Mouse (Mus musculus) hindbrain, embryonic 10.5 days (tissue): ENCODE measurements around the gene Sfrp5. TPM values are rescaled to one million over a fixed set of nuclear protein-coding genes. Genes with fewer than 3 reads are reported as not detected.

ENCODE experiments used
- DNase-seq: peaks from one replicate; pipeline ENCODE4 v3.0.0-alpha.2; 2017; ENCODE audit warnings: low spot score
- H3K27ac ChIP-seq: fragments of 300-500 bp; sonication (generic); 2 replicates; pipeline ENCODE4 v1.5.1; 2016; ENCODE audit warnings: mild to moderate bottlenecking, moderate library complexity
- H3K27me3 ChIP-seq: fragments of 300-500 bp; sonication (generic); 2 replicates; pipeline ENCODE4 v1.6.1; 2016; ENCODE audit warnings: mild to moderate bottlenecking; ENCODE audit not compliant: poor library complexity, insufficient read depth, severe bottlenecking
- H3K36me3 ChIP-seq: fragments of 300-500 bp; sonication (generic); 2 replicates; pipeline ENCODE4 v1.6.1; 2016; ENCODE audit warnings: mild to moderate bottlenecking, moderate library complexity
- H3K4me1 ChIP-seq: fragments of 300-500 bp; sonication (generic); replicated peaks from 2 replicates; pipeline ENCODE4 v1.6.1; 2016; ENCODE audit warnings: mild to moderate bottlenecking
- H3K4me3 ChIP-seq: fragments of 300-500 bp; sonication (generic); 2 replicates; pipeline ENCODE4 v1.5.1; 2016; ENCODE audit warnings: mild to moderate bottlenecking, moderate library complexity
- H3K9me3 ChIP-seq: fragments of 300-500 bp; sonication (generic); 2 replicates; pipeline ENCODE4 v1.6.1; 2016; ENCODE audit warnings: mild to moderate bottlenecking, moderate library complexity
- WGBS: fragments of 180-500 bp; shearing (Covaris S2); methylation state at CpG from one replicate; pipeline ENCODE4 v1.1.7; 2016; 5-methylcytosine and 5-hydroxymethylcytosine counted together
- polyA plus RNA-seq: library from polyadenylated mRNA; unstranded; fragments of >200 nt; fragmentation: Nextera tagmentation; extraction: Ambion mirVana; gene quantifications from 2 replicates; pipeline ENCODE4 v1.2.1, GENCODE M21; 2016

Gene Sfrp5
- 0.26 and 0.46 TPM in 2 replicates for polyA plus RNA-seq

DNA sequence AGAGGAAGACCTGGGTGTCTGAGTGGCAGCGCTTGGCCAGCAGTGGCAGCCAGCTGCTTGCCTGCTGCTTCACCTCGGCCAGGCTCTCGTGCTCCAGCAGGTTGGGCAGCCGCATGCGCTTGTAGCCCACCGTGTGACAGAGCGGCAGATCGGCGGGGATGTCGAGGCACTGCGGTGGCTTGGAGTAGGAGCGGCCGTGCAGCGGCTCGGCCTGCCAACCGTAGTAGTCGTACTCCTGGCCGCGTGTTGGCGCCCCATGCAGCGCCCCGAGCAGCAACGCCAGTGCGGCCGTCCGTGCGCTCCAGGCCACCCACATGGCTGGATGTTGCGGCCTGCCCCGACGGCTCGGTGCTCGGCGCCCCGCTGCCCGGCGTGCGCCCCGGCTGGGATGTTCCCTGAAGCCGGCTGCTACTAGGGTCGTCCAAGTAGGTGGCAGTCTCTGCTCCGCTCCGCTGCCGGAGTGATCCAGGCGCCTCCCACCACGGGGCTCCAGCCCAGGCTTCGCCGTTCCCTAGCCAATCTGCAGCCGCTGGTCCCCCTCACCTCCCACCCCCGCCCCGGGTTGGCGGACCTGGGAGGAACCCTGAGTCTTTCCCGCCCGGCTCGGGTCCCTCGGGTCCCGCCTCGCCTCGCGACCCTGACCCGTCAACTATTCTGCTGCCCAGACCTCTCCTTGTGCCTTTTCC lies at the start of gene Sfrp5:
Sfrp5 (minus strand) TSS at position 557 of the 686 bp plus-strand sequence.
- peak within 1 kb of the TSS; percentile 42 for H3K4me3 ChIP-seq
- H3K36me3 ChIP-seq, result no peaks in the 10 kb centered on the region
- DNase-seq, result peak; percentile 41
- no peak within 1 kb of the TSS for H3K27ac ChIP-seq
- H3K9me3 ChIP-seq, result no peaks in the 10 kb centered on the region
- WGBS, result 1% methylated on average over 60 of the region's 60 CpGs
- peaks cover 72% of the 10 kb centered on the region for H3K27me3 ChIP-seq
- peaks cover 25% of the 10 kb centered on the region for H3K4me1 ChIP-seq

DNA sequence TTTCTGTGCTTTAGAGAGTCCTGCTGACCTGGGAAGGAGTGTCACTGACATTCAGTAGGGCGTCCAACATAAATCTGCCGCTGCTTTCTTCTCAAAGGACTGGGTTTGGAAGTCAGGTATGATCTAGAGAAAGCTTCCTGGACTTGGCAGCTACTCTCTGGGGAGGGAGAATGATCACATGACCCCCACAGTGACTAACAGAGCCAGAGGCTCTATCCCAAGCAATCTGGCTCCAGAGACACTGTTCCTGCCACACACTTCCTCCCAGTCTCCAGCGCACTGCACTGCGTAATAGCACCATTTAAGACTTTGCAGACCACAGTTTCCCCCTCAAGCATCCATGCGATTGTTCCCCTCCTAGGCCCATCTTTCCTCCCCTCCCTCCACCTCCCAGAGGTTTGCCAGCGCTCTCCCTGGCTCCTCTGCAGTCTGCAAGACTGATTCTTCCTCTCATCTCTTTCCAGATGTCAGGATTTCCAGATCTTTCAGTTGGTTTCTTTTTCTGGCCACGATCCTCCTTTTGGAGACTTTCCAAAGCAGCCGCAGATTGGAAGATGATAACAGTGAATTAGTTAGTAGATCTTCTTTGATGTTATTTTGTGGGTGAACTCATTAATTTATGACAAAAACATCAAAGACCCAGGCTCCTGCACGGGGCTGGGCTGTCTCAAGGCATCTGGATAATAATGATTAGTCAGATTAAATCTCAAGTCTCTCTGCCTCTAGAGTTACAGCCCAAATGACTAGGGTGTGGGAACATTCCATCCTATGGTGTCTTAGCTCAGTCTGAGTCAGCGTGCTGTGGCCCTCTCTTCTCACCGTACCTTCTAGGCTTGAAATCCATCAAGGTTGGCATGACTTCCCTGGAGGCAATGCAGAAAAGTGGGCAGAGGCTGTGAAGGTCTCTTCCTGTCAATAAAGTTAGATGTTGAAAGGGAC lies 48.2 kb upstream of the Sfrp5 start:
- 76% methylated on average over 11 of the region's 11 CpGs for WGBS
- peaks cover 1% of the 10 kb centered on the region for H3K4me1 ChIP-seq
- DNase-seq, result no peak
- no peak overlapping the region for H3K27ac ChIP-seq
- peaks cover 21% of the 10 kb centered on the region for H3K27me3 ChIP-seq
- H3K36me3 ChIP-seq, result no peaks in the 10 kb centered on the region
- no peaks in the 10 kb centered on the region for H3K9me3 ChIP-seq
- H3K4me3 ChIP-seq, result no peak overlapping the region

DNA sequence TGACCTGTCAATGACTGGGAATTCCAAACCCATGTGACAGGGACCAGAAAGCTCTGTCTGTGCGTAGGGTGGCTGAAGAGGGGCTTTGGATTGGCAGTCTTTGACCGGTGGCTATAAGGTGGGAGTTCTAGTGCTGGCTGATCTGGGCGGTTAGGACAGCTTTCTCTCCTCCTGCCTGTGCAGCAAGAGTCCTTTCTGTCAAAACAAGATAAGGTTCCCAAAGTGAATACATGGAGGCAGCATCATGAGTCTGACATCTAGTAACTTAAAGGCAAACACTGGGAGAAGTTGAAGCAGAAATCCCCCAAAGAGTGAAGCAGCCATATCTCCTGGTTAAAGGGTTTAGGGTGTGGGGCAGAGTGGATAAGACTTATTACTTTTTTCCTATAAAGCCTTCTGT lies 45.5 kb upstream of the Sfrp5 start, which contains the start of gene Golga7b:
Golga7b (plus strand) TSS at position 56 of the 400 bp plus-strand sequence.
- Histone ChIP-seq H3K27ac (no peak within 1 kb of the TSS), H3K4me3 (no peak within 1 kb of the TSS), H3K27me3 (no peaks in the 10 kb centered on the region), H3K36me3 (no peaks in the 10 kb centered on the region), H3K4me1 (no peaks in the 10 kb centered on the region; the same call in 1 of the 2 replicates), H3K9me3 (no peaks in the 10 kb centered on the region)
- 81% methylated on average over 3 of the region's 3 CpGs for WGBS
- DNase-seq, result no peak

DNA sequence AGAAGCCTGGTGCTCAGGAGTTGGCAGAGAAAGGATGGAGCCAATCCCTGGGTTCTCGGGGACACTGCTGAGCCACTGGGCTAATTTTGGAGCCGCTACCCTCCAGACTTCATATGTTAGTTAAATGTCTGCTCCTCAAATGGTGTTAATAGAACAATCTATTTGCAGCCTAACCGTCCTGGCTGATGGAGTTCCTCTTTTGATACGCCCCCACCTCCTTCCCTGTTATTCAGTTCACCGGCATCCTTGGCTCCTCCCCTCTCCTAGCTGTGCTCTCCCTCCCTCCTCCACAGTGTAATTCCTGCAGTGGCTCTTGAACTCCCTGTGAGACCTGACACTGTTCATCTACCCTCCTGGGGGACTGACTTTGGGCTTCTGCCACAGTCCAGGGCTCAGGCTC lies 44.6 kb upstream of the Sfrp5 start:
- H3K36me3 ChIP-seq, result no peaks in the 10 kb centered on the region
- H3K27me3 ChIP-seq, result no peaks in the 10 kb centered on the region
- DNase-seq, result no peak
- H3K27ac ChIP-seq, result no peak overlapping the region
- no peaks in the 10 kb centered on the region for H3K9me3 ChIP-seq
- no peak overlapping the region for H3K4me3 ChIP-seq
- H3K4me1 ChIP-seq, result no peaks in the 10 kb centered on the region; the same call in 1 of the 2 replicates
- 44% methylated on average over 5 of the region's 5 CpGs for WGBS

DNA sequence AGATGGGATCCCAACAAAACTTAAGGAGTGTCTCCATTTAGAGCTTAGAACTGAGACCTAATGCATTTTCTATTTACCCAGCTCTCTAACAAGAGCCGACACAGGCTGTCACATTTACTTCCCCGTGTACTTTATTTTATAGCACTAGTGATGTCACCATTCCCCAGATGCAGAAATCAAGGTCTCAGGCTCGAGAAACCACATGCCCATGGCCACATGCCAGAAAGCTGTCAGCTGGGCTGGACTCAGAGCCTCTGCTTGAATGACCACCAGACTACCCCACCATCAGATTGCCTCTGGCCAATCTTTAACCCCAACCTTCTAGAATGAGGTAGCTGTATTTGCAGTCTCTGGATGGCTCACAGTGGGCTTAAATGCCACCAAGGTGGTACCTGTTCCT lies 41.3 kb upstream of the Sfrp5 start:
- WGBS, result 82% methylated on average over 3 of the region's 3 CpGs
- peaks cover 7% of the 10 kb centered on the region for H3K4me1 ChIP-seq
- no peaks in the 10 kb centered on the region for H3K9me3 ChIP-seq
- DNase-seq, result no peak
- no peaks in the 10 kb centered on the region for H3K27me3 ChIP-seq
- no peak overlapping the region for H3K4me3 ChIP-seq
- H3K36me3 ChIP-seq, result no peaks in the 10 kb centered on the region
- H3K27ac ChIP-seq, result no peak overlapping the region

DNA sequence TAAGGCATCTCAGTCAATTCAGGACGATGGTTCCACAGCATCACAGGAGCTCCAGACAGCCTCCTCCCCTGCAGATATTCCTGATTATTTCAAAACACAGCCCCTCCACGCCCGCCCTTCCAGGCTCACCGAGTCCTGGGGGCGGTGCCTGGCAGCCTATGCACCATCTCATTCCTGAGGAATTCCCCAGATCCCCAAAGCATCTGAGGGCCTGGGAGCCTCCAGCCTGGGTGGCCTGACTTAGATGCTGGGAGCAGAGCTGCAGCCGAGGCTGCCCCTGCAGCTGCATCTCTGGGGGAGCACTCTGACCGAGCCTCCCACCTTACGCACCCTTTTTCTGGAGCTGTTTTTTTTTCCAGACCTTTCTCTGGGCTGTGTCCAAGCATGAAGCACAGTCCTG lies 38.8 kb upstream of the Sfrp5 start:
- no peak for DNase-seq
- Histone ChIP-seq H3K9me3 (no peaks in the 10 kb centered on the region), H3K27me3 (no peaks in the 10 kb centered on the region), H3K4me3 (no peak overlapping the region), H3K4me1 (peaks cover 16% of the 10 kb centered on the region), H3K27ac (no peak overlapping the region), H3K36me3 (no peaks in the 10 kb centered on the region)
- 60% methylated on average over 8 of the region's 8 CpGs for WGBS

DNA sequence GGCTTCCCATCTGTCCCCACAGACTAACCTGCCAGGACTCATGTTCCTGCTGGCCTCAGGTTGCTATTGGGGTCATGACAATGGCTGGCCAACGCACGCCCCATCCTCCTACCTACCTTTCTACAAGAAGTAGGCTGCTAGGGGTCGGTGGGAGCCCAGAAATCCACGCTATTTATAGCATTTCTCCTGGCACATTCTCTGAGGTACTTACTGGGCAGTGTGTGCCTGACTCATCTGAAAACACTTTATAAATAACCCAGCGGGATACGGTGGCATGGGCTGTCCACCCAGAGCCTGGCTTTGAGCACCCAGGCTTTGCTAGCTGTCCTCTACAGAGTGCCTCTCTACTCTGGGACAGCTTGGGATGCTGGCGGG lies 36.3 kb upstream of the Sfrp5 start:
- H3K4me1 ChIP-seq, result peaks cover 16% of the 10 kb centered on the region
- no peaks in the 10 kb centered on the region for H3K9me3 ChIP-seq
- 0 out of 2 replicates have a peak overlapping the region, but pooled peaks have one; percentile 25 for H3K27ac ChIP-seq
- no peaks in the 10 kb centered on the region for H3K27me3 ChIP-seq
- H3K4me3 ChIP-seq, result no peak overlapping the region
- 70% methylated on average over 7 of the region's 7 CpGs for WGBS
- no peaks in the 10 kb centered on the region for H3K36me3 ChIP-seq
- no peak for DNase-seq

DNA sequence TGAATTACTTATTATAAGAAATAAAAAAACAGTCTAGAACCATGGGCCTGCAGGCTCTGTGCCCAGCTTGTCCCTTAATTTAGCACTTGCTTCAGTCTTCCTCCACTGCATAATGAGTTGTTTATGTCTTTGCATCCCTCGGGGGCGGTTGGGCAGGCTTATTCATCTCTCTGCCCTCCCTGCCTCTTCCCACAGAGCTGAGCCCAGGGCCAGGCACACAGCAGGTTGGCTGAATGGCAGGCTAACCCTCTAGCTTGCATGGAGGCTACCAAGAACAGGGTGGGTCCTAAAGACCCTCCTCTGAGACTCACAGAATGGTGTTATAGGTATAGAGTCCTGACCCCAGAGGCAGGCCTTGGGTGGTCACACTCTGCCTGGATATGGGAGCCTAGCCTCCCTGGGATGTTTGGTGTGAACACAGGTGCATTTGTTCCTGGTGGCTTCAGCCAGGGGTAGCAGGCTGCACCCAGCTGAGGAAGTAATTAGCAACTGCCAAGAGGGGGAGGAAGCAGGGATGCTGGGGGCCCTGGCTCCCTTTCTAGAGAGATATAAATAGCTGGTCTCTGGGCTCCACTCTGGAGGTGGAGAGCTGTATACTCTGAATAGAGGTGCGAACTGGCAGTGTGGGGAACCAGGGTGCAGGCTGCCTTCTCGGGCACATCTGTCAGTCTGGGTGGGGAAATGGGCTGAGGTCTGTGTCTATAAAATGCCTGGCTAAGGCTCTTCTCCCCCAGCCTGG lies 35.7 kb upstream of the Sfrp5 start:
- Histone ChIP-seq H3K9me3 (no peaks in the 10 kb centered on the region), H3K27me3 (no peaks in the 10 kb centered on the region), H3K4me1 (peaks cover 16% of the 10 kb centered on the region), H3K27ac (0 out of 2 replicates have a peak overlapping the region, but pooled peaks have one; percentile 25), H3K36me3 (no peaks in the 10 kb centered on the region), H3K4me3 (no peak overlapping the region)
- WGBS, result 22% methylated on average over 4 of the region's 4 CpGs
- no peak for DNase-seq

DNA sequence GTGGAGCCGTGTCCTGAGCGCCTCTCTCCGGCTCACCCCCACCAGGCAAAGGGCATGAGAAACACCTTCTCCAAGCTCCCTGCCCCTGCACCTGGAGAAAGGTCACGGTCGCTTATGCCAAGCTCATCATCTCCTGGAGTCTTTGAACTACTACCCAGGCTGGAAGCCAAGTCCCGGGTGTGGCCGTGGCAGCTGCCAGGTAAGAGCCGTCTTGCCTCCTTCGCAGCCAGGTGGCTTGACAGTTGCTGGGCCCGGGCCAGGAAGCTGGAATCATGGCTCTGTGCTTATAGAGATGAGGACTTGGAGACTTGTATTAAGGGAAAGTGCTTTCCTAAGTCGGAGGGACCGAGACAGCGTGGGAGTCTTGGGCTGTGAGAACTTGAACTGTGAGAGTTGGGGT lies 28.9 kb upstream of the Sfrp5 start:
- no peak overlapping the region for H3K27ac ChIP-seq
- 88% methylated on average over 13 of the region's 13 CpGs for WGBS
- no peaks in the 10 kb centered on the region for H3K9me3 ChIP-seq
- H3K4me1 ChIP-seq, result no peaks in the 10 kb centered on the region
- H3K4me3 ChIP-seq, result no peak overlapping the region
- no peaks in the 10 kb centered on the region for H3K36me3 ChIP-seq
- no peaks in the 10 kb centered on the region for H3K27me3 ChIP-seq
- DNase-seq, result no peak

DNA sequence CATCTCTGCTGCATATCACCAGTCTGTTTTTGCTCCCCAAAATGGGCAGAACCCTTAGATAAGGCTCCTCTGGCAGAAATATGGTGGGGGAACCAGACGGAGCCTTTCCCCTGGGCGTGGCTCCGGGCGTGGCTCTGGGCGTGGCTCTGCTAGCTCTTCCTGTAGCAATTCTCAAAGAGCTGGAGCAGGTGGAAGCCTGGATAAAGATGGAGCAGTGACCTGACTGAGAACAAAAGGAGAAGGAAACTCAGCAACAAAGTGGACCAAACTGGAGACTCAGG lies 28.2 kb upstream of the Sfrp5 start:
- 73% methylated on average over 5 of the region's 5 CpGs for WGBS

DNA sequence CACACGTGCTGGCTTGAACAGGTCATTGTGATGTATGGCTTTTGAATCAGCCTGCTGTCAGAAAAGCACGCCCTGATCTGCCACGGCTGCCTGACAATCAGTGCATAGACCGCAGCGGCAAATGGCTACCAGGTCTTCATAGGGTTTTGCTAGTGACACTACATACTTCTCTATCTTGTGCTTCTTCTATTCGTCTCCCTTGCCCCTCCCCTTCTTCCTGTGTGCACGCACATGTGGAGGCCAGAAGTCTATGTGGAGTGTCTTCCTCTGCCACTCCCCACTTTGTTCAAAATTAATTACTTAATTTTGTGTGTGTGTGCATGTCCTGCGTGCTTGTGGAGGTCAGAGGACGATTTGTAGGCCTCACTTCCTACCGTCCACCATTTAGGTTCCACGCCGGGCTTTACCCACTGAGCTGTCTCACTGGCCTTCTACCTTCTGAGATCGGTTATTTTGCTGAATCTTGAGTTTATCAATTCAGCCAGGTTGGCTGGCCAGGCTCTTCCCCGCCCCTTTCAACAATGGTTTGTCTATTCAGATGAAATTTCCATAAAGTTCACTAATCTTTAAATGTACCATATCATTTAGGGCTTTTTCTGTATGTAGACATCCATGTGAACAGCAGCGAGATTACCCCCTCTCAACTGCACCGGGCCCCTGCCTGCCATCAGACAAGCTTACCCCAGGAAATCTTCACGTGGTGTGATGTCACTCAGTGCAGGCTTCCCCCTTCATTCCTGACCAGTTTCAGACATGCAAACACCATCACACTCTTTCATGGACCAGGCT lies 27.6 kb upstream of the Sfrp5 start:
- Histone ChIP-seq H3K36me3 (no peaks in the 10 kb centered on the region), H3K4me3 (no peak overlapping the region), H3K27me3 (no peaks in the 10 kb centered on the region), H3K9me3 (no peaks in the 10 kb centered on the region), H3K27ac (no peak overlapping the region), H3K4me1 (no peaks in the 10 kb centered on the region)
- WGBS, result 79% methylated on average over 17 of the region's 17 CpGs
- no peak for DNase-seq

More for the DNA sequence above, 28.2 kb upstream of the Sfrp5 start:
- Histone ChIP-seq H3K4me3 (no peak overlapping the region), H3K9me3 (no peaks in the 10 kb centered on the region), H3K27ac (no peak overlapping the region), H3K36me3 (no peaks in the 10 kb centered on the region), H3K27me3 (no peaks in the 10 kb centered on the region), H3K4me1 (no peaks in the 10 kb centered on the region)
- no peak for DNase-seq

DNA sequence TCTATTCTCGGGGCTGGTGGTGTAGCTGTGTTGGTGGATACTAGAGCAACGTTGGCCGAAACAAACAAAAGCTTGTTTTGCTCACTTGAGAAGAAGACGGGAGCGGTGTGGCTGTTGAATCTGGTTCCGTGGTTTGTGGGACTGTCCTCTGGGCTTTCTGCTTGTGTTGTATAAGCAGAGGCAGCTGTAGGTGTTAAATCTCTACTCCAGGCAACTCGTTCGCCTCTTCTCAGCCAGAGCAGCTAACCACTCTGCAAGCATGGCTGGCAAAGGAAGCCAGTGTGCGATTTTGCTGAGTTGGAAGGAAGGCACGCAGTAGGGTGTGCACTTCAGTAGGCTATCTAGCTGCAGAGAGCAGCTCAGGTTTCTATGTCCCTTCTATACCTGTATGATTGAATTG lies 24.4 kb upstream of the Sfrp5 start:
- 87% methylated on average over 10 of the region's 10 CpGs for WGBS
- DNase-seq, result no peak
- Histone ChIP-seq H3K4me1 (no peaks in the 10 kb centered on the region), H3K27ac (no peak overlapping the region), H3K27me3 (no peaks in the 10 kb centered on the region), H3K36me3 (no peaks in the 10 kb centered on the region), H3K4me3 (no peak overlapping the region), H3K9me3 (no peaks in the 10 kb centered on the region)
